Mouse (Mus musculus): ENCODE measurements at regions not wholly inside any gene's neighbourhood (a gene's known extent, or its start where the extent isn't known, plus 50 kb on each side); places are given as distances from the start of the nearest gene placed in this dataset.

DNA sequence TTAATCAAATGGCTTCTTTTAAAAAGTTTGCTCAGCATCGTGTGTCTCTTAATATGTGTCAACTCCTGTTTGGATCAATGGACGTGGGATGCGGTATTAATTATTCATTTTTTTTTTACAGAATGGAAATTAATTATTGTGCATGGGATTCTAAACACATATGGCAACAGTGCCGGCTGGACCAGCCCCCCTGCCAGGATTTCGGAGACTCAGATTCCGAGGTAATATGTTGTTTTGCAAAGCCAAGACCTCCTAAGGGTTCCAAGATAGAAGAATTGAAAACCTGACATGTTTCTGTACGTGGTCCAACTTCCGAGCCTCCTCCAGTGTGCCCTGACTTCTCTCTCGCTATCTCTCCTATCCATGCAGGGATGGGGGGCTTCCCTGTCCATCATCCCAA lies 170.4 kb downstream of the 3110018I06Rik start:
- no peak for DNase-seq

DNA sequence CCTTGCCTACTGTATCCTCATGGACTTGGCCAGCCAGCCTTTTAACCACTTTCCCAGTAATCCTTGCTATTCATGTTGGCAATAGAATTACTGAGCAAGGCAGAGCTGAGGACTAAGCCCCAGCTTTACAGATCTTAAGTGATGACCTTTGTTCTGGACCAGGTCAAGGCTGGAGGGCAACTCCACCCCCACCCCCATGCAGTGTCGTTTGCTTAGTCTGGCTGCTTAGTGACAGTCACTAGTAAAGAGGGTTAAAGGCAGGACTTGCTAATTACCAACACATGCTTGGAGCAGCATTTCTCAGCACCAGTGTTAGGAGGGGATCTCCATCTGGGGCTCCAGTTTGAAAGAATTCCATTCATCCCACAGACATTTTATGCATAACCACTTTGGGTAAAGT lies 174.2 kb downstream of the 3110018I06Rik start:
- DNase-seq = no peak

DNA sequence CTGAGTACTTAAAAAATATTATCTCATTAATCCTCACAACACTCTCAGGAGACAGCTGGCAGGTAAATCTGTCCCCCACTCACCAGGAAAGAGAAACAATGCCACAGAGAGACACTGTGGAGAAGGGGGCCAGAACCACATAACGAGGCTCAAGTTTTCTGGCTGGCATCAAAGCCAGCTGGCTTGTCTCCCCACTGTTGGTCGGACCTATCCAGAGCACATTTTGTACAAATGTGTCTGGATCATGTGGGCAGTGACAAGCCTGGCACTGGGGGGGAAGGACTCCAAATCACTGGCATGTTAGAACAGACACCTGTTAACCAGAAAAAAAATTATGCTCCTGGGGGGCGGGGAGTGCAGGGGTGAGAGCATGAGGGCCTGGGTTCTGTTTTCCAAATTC lies 179.4 kb downstream of the 3110018I06Rik start:
- DNase-seq = no peak

DNA sequence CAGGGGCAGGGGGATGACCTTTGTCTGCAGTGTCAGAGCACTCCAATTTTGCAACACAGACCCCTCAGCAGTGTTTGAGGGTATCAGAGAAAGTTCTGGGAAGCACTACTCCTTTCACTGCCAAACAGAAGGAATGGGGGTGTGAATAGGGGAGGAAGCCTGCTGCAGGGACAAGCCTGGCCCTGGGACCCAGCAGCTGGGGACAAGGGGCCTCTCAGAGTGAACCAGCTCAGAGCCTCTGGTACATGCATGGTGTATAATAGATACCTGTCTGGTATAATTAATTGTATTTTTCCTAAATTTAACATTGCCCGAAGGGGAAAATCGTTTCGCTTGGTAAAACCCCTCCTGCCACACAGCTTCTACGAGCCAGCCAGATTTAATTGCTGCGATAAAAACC lies 180.6 kb downstream of the 3110018I06Rik start:
- DNase-seq = no peak

GRCm38 (mm10) chr12:107669450-107669849 lies 181.0 kb downstream of the 3110018I06Rik start:
- no peak for DNase-seq

- no peak for DNase-seq
These were observed 181.5 kb downstream of the 3110018I06Rik start for GRCm38 (mm10) chr12:107669910-107670309.

- no peak for DNase-seq
These were observed 188.6 kb downstream of the 3110018I06Rik start for GRCm38 (mm10) chr12:107677076-107677475.

DNA sequence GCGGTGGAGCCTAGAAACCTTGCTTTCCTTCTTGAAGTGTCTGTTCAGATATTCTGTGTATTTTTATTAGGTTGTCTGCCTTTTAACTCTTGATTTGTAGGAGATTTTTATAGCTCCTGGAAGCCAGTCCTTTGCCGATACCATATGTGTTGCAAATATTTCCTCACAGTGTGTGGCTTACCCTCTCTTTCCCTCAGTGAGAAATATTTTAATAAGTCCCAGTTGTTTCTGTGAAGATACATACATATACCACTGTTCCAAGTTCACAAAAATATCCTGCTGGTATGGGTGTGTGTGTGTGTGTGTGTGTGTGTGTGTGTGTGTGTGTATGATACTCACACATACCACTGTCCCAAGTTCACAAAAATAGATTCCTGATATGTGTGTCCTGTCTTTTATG lies 199.0 kb downstream of the 3110018I06Rik start:
- no peak for DNase-seq

DNA sequence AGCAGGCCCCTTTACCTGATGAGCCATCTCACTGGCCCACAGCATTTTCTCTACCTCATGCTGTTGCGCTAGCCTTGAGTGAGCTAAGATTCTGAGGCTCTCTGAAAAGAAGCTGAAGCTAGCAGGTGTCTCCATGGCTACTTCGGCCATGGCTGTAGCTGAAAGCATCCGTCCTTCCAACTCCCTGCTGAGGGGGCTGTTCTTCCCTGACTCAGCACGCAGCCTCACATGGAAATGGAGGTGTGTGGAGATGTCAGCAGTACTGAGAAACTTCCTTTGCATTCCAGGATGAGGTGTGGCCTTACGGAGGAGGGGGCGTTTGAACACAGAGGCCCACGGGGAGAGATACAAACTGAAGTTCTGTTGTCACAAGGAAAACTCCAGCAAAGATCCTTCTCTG lies 201.0 kb downstream of the 3110018I06Rik start:
- no peak for DNase-seq

DNA sequence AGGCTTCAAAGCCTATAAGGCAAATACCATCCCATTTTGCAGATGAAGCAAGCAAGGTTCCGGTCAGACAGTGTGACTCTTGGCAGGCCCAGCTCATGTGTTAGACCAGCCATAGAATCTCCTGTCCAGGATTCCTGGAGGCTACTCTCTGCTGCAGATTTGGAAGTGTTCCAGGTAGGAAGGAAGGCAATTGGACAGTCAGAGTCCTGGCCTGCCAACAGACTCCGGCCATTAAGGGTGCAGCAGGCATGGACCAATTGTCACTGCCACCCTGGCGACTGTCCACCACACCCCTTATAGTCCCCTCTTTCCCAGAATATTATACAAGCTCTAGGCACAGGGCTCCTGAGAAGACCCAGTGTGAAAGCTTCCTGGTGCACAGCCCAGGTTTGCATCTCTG lies 201.6 kb downstream of the 3110018I06Rik start:
- DNase-seq = no peak

- no peak for DNase-seq
These were observed 205.3 kb downstream of the 3110018I06Rik start for GRCm38 (mm10) chr12:107693693-107694092.

GRCm38 (mm10) chr12:107695014-107695413 lies 206.6 kb downstream of the 3110018I06Rik start:
- no peak for DNase-seq

- DNase-seq = no peak
These were observed 207.2 kb downstream of the 3110018I06Rik start for GRCm38 (mm10) chr12:107695438-107696267.

GRCm38 (mm10) chr12:107700317-107700716 lies 211.9 kb downstream of the 3110018I06Rik start:
- no peak for DNase-seq

GRCm38 (mm10) chr12:107700868-107701597 lies 212.6 kb downstream of the 3110018I06Rik start:
- no peak for DNase-seq

DNA sequence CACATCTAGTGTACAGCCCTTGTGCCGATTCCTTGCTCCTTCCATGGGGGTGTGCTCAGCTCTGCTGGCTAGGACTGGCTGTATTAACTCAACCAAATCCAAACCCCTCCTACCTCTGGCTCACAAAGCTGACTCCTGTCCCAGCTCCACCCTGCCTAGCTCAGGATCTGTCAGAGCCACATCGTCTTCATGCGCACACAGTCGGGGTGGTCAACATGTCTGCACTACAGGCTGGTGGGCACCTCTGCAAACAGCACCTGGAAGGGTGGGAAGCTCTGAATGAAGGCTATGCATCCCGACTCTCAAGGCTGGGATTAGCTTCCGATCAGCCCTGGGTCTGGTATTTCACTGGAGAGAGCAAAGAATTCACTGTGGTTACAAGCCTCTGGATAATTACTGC lies 220.4 kb downstream of the 3110018I06Rik start:
- DNase-seq = no peak

DNA sequence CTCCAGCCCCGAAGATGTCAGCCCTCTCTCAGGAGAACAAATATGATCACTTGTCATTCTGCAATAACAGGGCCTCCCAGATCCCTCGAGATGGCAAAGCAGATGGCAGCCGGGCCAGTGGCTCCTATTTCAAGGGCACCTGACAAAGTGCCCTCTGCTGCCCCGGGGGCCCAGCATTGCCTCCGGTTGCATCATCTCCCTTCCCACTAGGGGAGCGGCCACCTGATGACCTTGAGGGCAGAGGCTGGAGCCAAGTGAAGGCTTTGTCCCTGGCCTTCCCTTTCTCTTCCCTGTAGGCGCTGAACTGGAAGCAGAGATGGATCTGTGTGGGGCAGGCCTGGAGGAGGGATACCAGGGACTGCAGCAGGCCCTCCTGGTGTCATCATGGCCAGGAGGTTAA lies 222.6 kb downstream of the 3110018I06Rik start:
- no peak for DNase-seq

DNA sequence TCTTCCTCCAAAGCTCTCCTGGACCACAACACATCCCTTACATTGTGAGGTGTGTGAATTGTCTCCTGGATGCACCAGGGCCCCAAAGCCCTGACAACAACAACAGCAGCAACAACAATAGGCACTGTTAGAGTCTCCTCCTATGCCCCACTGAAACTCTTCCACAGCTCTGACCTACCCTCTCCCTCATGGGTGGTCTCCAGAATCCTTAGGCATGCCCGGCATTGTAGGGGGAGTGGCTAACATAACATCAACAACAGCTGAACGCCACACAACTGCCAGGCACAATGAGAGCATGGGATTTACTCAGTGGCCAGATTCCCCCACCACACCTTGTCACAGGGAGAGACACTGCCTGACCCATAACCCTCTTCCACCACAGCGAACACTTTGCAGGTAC lies 223.2 kb downstream of the 3110018I06Rik start:
- no peak for DNase-seq

DNA sequence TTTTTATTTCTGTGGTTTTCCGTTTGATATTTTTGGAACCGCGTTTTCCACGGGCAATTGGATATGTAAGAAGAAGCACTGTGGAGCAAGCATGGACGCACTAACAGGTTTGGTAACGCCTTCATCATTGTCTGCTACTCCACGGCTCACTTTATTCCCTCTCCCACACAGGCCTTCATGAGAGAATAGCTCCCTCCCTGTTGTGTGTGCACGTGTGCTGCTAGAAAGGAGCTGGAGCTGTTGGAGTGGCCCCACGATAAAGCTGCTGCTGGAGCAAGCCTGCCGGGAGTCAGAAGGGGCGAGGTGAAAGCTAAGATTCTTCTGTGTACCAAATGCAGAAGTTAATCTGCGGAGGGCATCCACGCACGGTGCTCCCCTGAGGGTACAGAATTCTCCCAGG lies 224.8 kb downstream of the 3110018I06Rik start:
- DNase-seq = no peak

DNA sequence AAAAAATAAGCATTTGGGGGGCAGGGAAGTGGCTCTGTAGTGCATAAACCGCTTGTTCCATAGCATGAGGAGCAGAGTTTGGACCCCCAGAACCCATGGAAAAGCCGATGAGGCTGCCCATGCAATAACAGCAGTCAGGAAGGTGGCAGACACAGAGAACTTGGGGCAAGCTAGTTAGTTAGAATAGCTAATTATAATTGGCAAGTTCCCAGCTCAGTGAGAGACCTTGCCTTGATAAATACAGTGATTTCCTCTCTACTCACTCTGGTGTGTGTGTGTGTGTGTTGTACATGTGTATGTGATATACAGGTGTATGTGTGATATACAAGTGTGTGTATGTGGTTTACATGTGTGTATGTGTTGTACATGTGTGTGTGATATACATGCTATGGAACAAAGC lies 226.4 kb downstream of the 3110018I06Rik start:
- no peak for DNase-seq

- peak; percentile 2 for DNase-seq
These were observed 227.4 kb downstream of the 3110018I06Rik start for GRCm38 (mm10) chr12:107715871-107716270.

DNA sequence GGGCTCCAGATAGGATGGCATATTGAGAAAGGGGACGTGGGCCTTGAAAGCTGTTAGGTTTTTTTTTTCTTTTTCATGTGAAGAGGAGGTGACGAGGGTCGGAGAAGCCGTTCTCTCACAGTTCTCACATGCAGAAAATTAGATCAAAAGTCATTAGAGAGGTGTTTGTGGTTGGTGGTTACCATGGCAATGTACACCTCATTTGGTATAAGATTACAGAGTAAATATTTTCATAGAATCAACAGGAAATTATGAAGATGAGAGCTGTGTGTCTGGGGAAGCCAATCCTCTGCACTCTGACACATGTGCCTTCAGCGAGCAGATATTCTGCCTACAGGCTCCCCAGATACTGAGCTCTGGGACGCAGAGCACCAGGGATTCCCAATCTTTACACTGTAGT lies 232.5 kb downstream of the 3110018I06Rik start:
- no peak for DNase-seq

GRCm38 (mm10) chr12:107723062-107723859 lies 234.8 kb downstream of the 3110018I06Rik start:
- DNase-seq = no peak
